8 mouse cellular contexts compared by ENCODE assay signal in genomic region chr1:160211597-160212122, GRCm38 (mm10). TPM values are rescaled to one million over a fixed set of nuclear protein-coding genes. Genes with fewer than 3 reads are reported as not detected.
DNase-seq lines count a peak whose midpoint lies in the region; ATAC-seq and TF ChIP-seq lines count a peak whose summit lies in the region.

No protein-coding gene starts in this region.

- H3K9me3 ChIP-seq in lung, embryonic 16.5 days (ENCODE audit: control insufficient read depth, low read length): no peaks in the 10 kb centered on the region
- no peaks in the 10 kb centered on the region for H3K9me3 ChIP-seq in forebrain, embryonic 10.5 days
- no peaks in the 10 kb centered on the region for H3K9me3 ChIP-seq in limb, embryonic 15.5 days

- peak overlapping the region; percentile 84 for H3K4me2 ChIP-seq in lung, embryonic 16.5 days (ENCODE audit: low read depth, low read length)
- H3K4me2 ChIP-seq in limb, embryonic 15.5 days: peak overlapping the region; percentile 59

- H3K4me3 ChIP-seq in lung, embryonic 16.5 days (ENCODE audit: low read length): peak overlapping the region; percentile 88
- peak overlapping the region; percentile 87 for H3K4me3 ChIP-seq in forebrain, embryonic 10.5 days
- H3K4me3 ChIP-seq in limb, embryonic 15.5 days: peak overlapping the region; percentile 92
- H3K4me3 ChIP-seq in small intestine, adult 2 months (ENCODE audit: low read depth, low read length): peak overlapping the region; percentile 86; the same call in 1 of the 2 replicates

- DNase-seq in lung, postnatal 10 days: no peak
- DNase-seq in forebrain, embryonic 10.5 days (ENCODE audit: extremely low spot score, low spot score): no peak
- DNase-seq in layer of hippocampus, adult 11-12 months (ENCODE audit: low spot score): no peak
- DNase-seq in layer of hippocampus, postnatal 36 days: no peak
- DNase-seq in cerebellum, adult 9-11 months: no peak

- H3K27me3 ChIP-seq in lung, embryonic 16.5 days (ENCODE audit: control insufficient read depth, insufficient read depth, low read depth, low read length): no peaks in the 10 kb centered on the region
- no peaks in the 10 kb centered on the region for H3K27me3 ChIP-seq in forebrain, embryonic 10.5 days (ENCODE audit: poor library complexity, severe bottlenecking)
- no peaks in the 10 kb centered on the region for H3K27me3 ChIP-seq in limb, embryonic 15.5 days
- H3K27me3 ChIP-seq in small intestine, adult 2 months (ENCODE audit: control insufficient read depth, insufficient read depth, low read length): no peaks in the 10 kb centered on the region

- peak overlapping the region; percentile 88; the same call in 1 of the 2 replicates for H3K27ac ChIP-seq in lung, embryonic 16.5 days (ENCODE audit: low read length)
- H3K27ac ChIP-seq in forebrain, embryonic 10.5 days: peak overlapping the region; percentile 97
- H3K27ac ChIP-seq in limb, embryonic 15.5 days: peak overlapping the region; percentile 100; the same call in 1 of the 2 replicates
- H3K27ac ChIP-seq in small intestine, adult 2 months (ENCODE audit: insufficient read depth, low read depth, low read length): peak overlapping the region; percentile 75

- no peak for TF ChIP-seq CTCF in small intestine, adult 2 months (IDR thresholded peaks at IDR 0.05; ENCODE audit: extremely low read depth, insufficient read length, insufficient replicate concordance, low read depth, low read length)

- no peak for ATAC-seq in lung, embryonic 16.5 days (ENCODE audit: low read depth)
- ATAC-seq in limb, embryonic 15.5 days (ENCODE audit: insufficient number of reproducible peaks, low FRiP score, low TSS enrichment, low read depth): no peak

- peaks cover 12% of the 10 kb centered on the region for H3K36me3 ChIP-seq in lung, embryonic 16.5 days (ENCODE audit: control insufficient read depth, insufficient read depth, low read length)
- peaks cover 21% of the 10 kb centered on the region for H3K36me3 ChIP-seq in forebrain, embryonic 10.5 days (replicated peaks)
- H3K36me3 ChIP-seq in limb, embryonic 15.5 days: peaks cover 13% of the 10 kb centered on the region
- H3K36me3 ChIP-seq in small intestine, adult 2 months (ENCODE audit: control insufficient read depth, insufficient read depth, low read length): peaks cover 9% of the 10 kb centered on the region

- H3K4me1 ChIP-seq in lung, embryonic 16.5 days (replicated peaks; ENCODE audit: control insufficient read depth, insufficient read depth, low read length): peaks cover 14% of the 10 kb centered on the region
- H3K4me1 ChIP-seq in forebrain, embryonic 10.5 days: peaks cover 22% of the 10 kb centered on the region
- peaks cover 11% of the 10 kb centered on the region for H3K4me1 ChIP-seq in limb, embryonic 15.5 days
- H3K4me1 ChIP-seq in small intestine, adult 2 months (ENCODE audit: control insufficient read depth, insufficient read depth, insufficient read length, low read length): peaks cover 3% of the 10 kb centered on the region; the same call in 1 of the 2 replicates

- WGBS in lung, embryonic 16.5 days: under 1% methylated on average over 8 of the region's 8 CpGs
- 4% methylated on average over 8 of the region's 8 CpGs for WGBS in forebrain, embryonic 10.5 days
- 2% methylated on average over 8 of the region's 8 CpGs for WGBS in limb, embryonic 15.5 days
- under 1% methylated on average over 8 of the region's 8 CpGs for WGBS in small intestine, adult 2 months

- peak overlapping the region; percentile 93 for H3K9ac ChIP-seq in lung, embryonic 16.5 days (ENCODE audit: low read length)
- H3K9ac ChIP-seq in limb, embryonic 15.5 days: peak overlapping the region; percentile 89

- no peak for TF ChIP-seq POLR2A in small intestine, adult 2 months (IDR thresholded peaks at IDR 0.05; ENCODE audit: low read depth, low read length)

RNA-seq across cellular contexts. Expression of gene Cacybp, which starts 1.0 kb away (rescaled TPM):
- polyA plus RNA-seq in lung, embryonic 16.5 days (2015; fragmentation: Nextera tagmentation; extraction: Ambion mirVana): 171 and 193 TPM in 2 replicates
- polyA plus RNA-seq in forebrain, embryonic 10.5 days (2016; fragmentation: Nextera tagmentation; extraction: Ambion mirVana): 361 and 381 TPM in 2 replicates
- 182 TPM in 2 replicates for polyA plus RNA-seq in limb, embryonic 15.5 days (2015; fragmentation: Nextera tagmentation; extraction: Ambion mirVana)
- 0.53 and 1.4 TPM in 2 replicates for polyA plus RNA-seq in small intestine, adult 2 months (2012; rRNA removed)
- total RNA-seq in layer of hippocampus, postnatal 36 days (2021): 10 to 100 TPM; 95.8 to 98.7 TPM

RNA-seq across cellular contexts. Expression of gene Mrps14, which starts 16.6 kb away (rescaled TPM):
- 261 and 272 TPM in 2 replicates for polyA plus RNA-seq in lung, embryonic 16.5 days (2015; fragmentation: Nextera tagmentation; extraction: Ambion mirVana)
- polyA plus RNA-seq in forebrain, embryonic 10.5 days (2016; fragmentation: Nextera tagmentation; extraction: Ambion mirVana): 240 and 251 TPM in 2 replicates
- 213 and 240 TPM in 2 replicates for polyA plus RNA-seq in limb, embryonic 15.5 days (2015; fragmentation: Nextera tagmentation; extraction: Ambion mirVana)
- 10.7 and 11.2 TPM in 2 replicates for polyA plus RNA-seq in small intestine, adult 2 months (2012; rRNA removed)
- 10 to 100 TPM; 62.8 to 76.7 TPM for total RNA-seq in layer of hippocampus, postnatal 36 days (2021)

RNA-seq across cellular contexts. Expression of gene Tnn, which starts 58.3 kb away (rescaled TPM):
- polyA plus RNA-seq in lung, embryonic 16.5 days (2015; fragmentation: Nextera tagmentation; extraction: Ambion mirVana): 1.2 and 1.6 TPM in 2 replicates
- polyA plus RNA-seq in forebrain, embryonic 10.5 days (2016; fragmentation: Nextera tagmentation; extraction: Ambion mirVana): not detected in 2 replicates
- polyA plus RNA-seq in limb, embryonic 15.5 days (2015; fragmentation: Nextera tagmentation; extraction: Ambion mirVana): 7.5 and 10.1 TPM in 2 replicates
- polyA plus RNA-seq in small intestine, adult 2 months (2012; rRNA removed): 0.22 and 0.25 TPM in 2 replicates
- under 1 TPM; 0.08 to 0.10 TPM for total RNA-seq in layer of hippocampus, postnatal 36 days (2021)

Comparison
In these comparisons a context has a peak if more than half of its experiments do, and no peak if none do; other contexts are left out.
1. RNA of gene Cacybp, which starts 1.0 kb away (polyA plus RNA-seq): 361 to 381 TPM in forebrain, embryonic 10.5 days, 171 to 193 TPM in lung, embryonic 16.5 days and 182 TPM in limb, embryonic 15.5 days; 0.53 to 1.4 TPM in small intestine, adult 2 months; every median in the first group is over 10 times any median in the second.
2. RNA of gene Mrps14, which starts 16.6 kb away (polyA plus RNA-seq): 261 to 272 TPM in lung, embryonic 16.5 days, 240 to 251 TPM in forebrain, embryonic 10.5 days and 213 to 240 TPM in limb, embryonic 15.5 days; 10.7 to 11.2 TPM in small intestine, adult 2 months; every median in the first group is over 10 times any median in the second.
3. Peak in every context shown above with its lines, with median percentiles within 50 percentile points of each other: H3K27ac ChIP-seq and H3K4me3 ChIP-seq.